ENCODE assay signal across 16 mouse cellular contexts in the genomic region with DNA sequence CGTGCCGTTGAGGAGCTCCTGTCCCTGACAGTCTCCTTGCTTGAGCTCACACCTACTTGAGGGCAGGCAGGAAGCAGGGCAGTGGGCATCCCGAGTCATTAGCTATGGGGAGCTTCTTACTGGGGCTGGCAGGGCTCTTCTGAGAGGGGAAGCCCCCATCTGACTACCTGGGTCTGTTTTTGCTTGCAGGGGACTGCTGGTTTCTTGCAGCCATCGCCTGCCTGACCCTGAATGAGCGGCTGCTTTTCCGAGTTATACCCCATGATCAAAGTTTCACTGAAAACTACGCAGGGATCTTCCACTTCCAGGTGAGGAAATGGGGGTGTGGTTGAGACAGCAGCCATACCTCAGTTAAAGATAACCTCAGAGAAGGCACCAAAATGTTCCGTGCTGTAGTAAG.
"Had no signal": no experiment of that assay in that cellular context is flagged by ENCODE, and none has a peak within 500 bp of the region (broad histone marks: within the 10 kb centered on the region; RNA-seq: fewer than 3 reads in every experiment).

No protein-coding gene starts in this region.

- H3K4me2 ChIP-seq: limb, embryonic 12.5 days; liver, embryonic 13.5 days; lung, embryonic 15.5 days; midbrain, embryonic 12.5 days; neural tube, embryonic 15.5 days had no signal

- DNase-seq: kidney, adult 18-20 months; kidney, postnatal 10 days; kidney, postnatal 4 days; liver; liver, embryonic 13.5 days; liver, postnatal 0 days; lung, postnatal 14 days; right cerebral cortex, adult 18-20 months; right cerebral cortex, postnatal 25 days had no signal

- H3K4me1 ChIP-seq: liver, embryonic 13.5 days; lung, embryonic 15.5 days; neural tube, embryonic 15.5 days had no signal

- H3K27me3 ChIP-seq: limb, embryonic 12.5 days; liver, embryonic 13.5 days; lung, embryonic 15.5 days; megakaryocyte, embryonic 14.5 days; midbrain, embryonic 12.5 days; neural tube, embryonic 15.5 days had no signal

- ATAC-seq: liver, postnatal 0 days; midbrain, embryonic 16.5 days had no signal

- H3K9me3 ChIP-seq: limb, embryonic 12.5 days; liver, embryonic 13.5 days; lung, embryonic 15.5 days; megakaryocyte, embryonic 14.5 days; midbrain, embryonic 12.5 days; neural tube, embryonic 15.5 days had no signal

- H3K4me3 ChIP-seq: layer of hippocampus, adult 2 months; limb, embryonic 12.5 days; liver, embryonic 13.5 days; lung, embryonic 15.5 days; midbrain, embryonic 12.5 days; neural tube, embryonic 15.5 days had no signal

- H3K27ac ChIP-seq: layer of hippocampus, adult 2 months; limb, embryonic 12.5 days; liver, embryonic 13.5 days; lung, embryonic 15.5 days; midbrain, embryonic 12.5 days; neural tube, embryonic 15.5 days had no signal

- H3K36me3 ChIP-seq: limb, embryonic 12.5 days; liver, embryonic 13.5 days; lung, embryonic 15.5 days; midbrain, embryonic 12.5 days; neural tube, embryonic 15.5 days had no signal

- H3K9ac ChIP-seq: limb, embryonic 12.5 days; liver, embryonic 13.5 days; liver, postnatal 0 days; lung, embryonic 15.5 days; midbrain, embryonic 12.5 days; neural tube, embryonic 15.5 days had no signal
